Mouse (Mus musculus) granulocyte monocyte progenitor cell, adult 5-6 weeks (primary cell): ENCODE measurements at regions not wholly inside any gene's neighbourhood (a gene's known extent, or its start where the extent isn't known, plus 50 kb on each side); places are given as distances from the start of the nearest gene placed in this dataset.
A peak's percentile ranks its signal among the peaks of the same experiment; 100 is the strongest.

Source experiments
- ATAC-seq: replicated peaks from 2 replicates; pipeline ENCODE4 v1.8.0; 2016; ENCODE audit warnings: mild to moderate bottlenecking, moderate TSS enrichment, inconsistent platforms; ENCODE audit not compliant: poor library complexity, severe bottlenecking

- peak; percentile 99 for ATAC-seq
Observed at GRCm38 (mm10) chr13:105377038-105377437, 66.4 kb upstream of the Htr1a start.

GRCm38 (mm10) chr13:105378587-105378986, 64.9 kb upstream of the Htr1a start:
- no peak for ATAC-seq

- no peak for ATAC-seq
Observed at GRCm38 (mm10) chr13:105387016-105387772, 56.2 kb upstream of the Htr1a start.
